Mouse (Mus musculus): ENCODE results near the gene Syt12.

- TF ChIP-seq CTCF (IDR thresholded peaks at IDR 0.05; ENCODE audit: low read depth) (no peak), EP300 (IDR thresholded peaks at IDR 0.05; ENCODE audit: low read depth) (no peak)
Measured at GRCm38 (mm10) chr19:4438791-4439160, 38.5 kb downstream of the Syt12 start.
